10 mouse cellular contexts compared by ENCODE assay signal in the genomic region with DNA sequence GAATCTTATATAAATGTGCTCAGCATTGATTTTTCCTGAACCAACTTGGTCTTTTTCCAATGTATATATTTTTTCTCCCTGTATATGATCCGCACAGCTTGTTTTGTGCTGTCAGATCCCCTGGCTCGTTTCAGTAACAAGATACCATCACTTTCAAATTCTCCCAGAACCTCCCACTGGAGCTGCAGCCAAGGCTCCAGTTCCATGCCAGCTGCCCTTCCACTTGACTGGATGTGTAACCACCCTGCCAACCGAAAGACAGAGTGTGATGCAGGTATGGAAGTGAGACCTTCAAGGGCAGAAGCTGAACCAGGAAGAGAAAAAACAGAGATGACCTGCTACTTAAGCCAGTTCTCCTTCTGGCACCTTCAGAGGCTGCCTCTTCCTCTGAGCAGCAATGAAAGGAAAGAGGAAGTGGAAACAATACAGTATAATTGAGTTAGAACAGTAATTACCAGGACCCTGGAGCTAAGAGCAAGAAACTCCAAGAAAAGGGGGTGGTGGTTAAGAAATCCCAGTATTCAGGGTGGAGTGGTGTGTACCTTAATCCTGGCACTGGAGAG. TPM values are rescaled to one million over a fixed set of nuclear protein-coding genes. Genes with fewer than 3 reads are reported as not detected.
DNase-seq lines count a peak whose midpoint lies in the region; ATAC-seq lines count a peak whose summit lies in the region.
"Had no signal": no experiment of that assay in that cellular context is flagged by ENCODE, and none has a peak within 500 bp of the region (broad histone marks: within the 10 kb centered on the region; RNA-seq: fewer than 3 reads in every experiment).

No protein-coding gene starts in this region.

- DNase-seq in embryonic facial prominence, embryonic 11.5 days (ENCODE audit: low spot score), result peak; percentile 5
- DNase-seq in embryonic facial prominence, embryonic 10.5 days (ENCODE audit: low spot score), result no peak
- no peak for DNase-seq in liver
- DNase-seq in MEL-GATA-1-ER (ENCODE audit: extremely low read depth, low read depth), result peak; percentile 75
- no peak for DNase-seq in gastrocnemius, postnatal 4 days (ENCODE audit: low spot score in 2 of 2)
- no peak for DNase-seq in hindbrain, embryonic 14.5 days (ENCODE audit: low spot score)

- H3K4me2 ChIP-seq in embryonic facial prominence, embryonic 11.5 days (ENCODE audit: low read depth, low read length), result no peak overlapping the region
- H3K4me2 ChIP-seq in liver, embryonic 16.5 days (ENCODE audit: low read depth, low read length), result no peak overlapping the region
- no peak overlapping the region for H3K4me2 ChIP-seq in hindbrain, embryonic 14.5 days (replicated peaks)
- H3K4me2 ChIP-seq: neural tube, embryonic 15.5 days had no signal

- no peak overlapping the region for H3K9ac ChIP-seq in embryonic facial prominence, embryonic 11.5 days (replicated peaks; ENCODE audit: low read length)
- no peak overlapping the region for H3K9ac ChIP-seq in liver, embryonic 16.5 days (ENCODE audit: low read depth, low read length)
- H3K9ac ChIP-seq in hindbrain, embryonic 14.5 days, result no peak overlapping the region
- H3K9ac ChIP-seq: midbrain, embryonic 12.5 days; neural tube, embryonic 15.5 days had no signal

- H3K36me3 ChIP-seq in embryonic facial prominence, embryonic 11.5 days (replicated peaks; ENCODE audit: control insufficient read depth, insufficient read depth, low read depth, low read length), result no peaks in the 10 kb centered on the region
- no peaks in the 10 kb centered on the region for H3K36me3 ChIP-seq in embryonic facial prominence, embryonic 10.5 days (replicated peaks)
- H3K36me3 ChIP-seq in liver, embryonic 16.5 days (ENCODE audit: control insufficient read depth, insufficient read depth), result no peaks in the 10 kb centered on the region
- no peaks in the 10 kb centered on the region for H3K36me3 ChIP-seq in hindbrain, embryonic 14.5 days (replicated peaks; ENCODE audit: control insufficient read depth, insufficient read depth)
- H3K36me3 ChIP-seq: midbrain, embryonic 12.5 days; neural tube, embryonic 15.5 days had no signal

- WGBS in embryonic facial prominence, embryonic 11.5 days, result 50% methylated on average over 3 of the region's 3 CpGs
- WGBS in embryonic facial prominence, embryonic 10.5 days, result 57% methylated on average over 3 of the region's 3 CpGs
- WGBS in liver, embryonic 16.5 days (ENCODE audit: insufficient replicate concordance), result 35% methylated on average over 3 of the region's 3 CpGs
- 53% methylated on average over 3 of the region's 3 CpGs for WGBS in hindbrain, embryonic 14.5 days

- no peak overlapping the region for H3K4me3 ChIP-seq in embryonic facial prominence, embryonic 11.5 days (ENCODE audit: low read depth, low read length)
- no peak overlapping the region for H3K4me3 ChIP-seq in embryonic facial prominence, embryonic 10.5 days
- no peak overlapping the region for H3K4me3 ChIP-seq in liver, embryonic 16.5 days (ENCODE audit: low read depth, low read length)
- H3K4me3 ChIP-seq in hindbrain, embryonic 14.5 days (replicated peaks; ENCODE audit: low read length), result no peak overlapping the region
- H3K4me3 ChIP-seq: midbrain, embryonic 12.5 days; neural tube, embryonic 15.5 days had no signal

- H3K27me3 ChIP-seq in embryonic facial prominence, embryonic 11.5 days (ENCODE audit: control insufficient read depth, insufficient read depth, low read length), result no peaks in the 10 kb centered on the region
- no peaks in the 10 kb centered on the region for H3K27me3 ChIP-seq in embryonic facial prominence, embryonic 10.5 days (replicated peaks; ENCODE audit: low read depth, poor library complexity, severe bottlenecking)
- H3K27me3 ChIP-seq in liver, embryonic 16.5 days (ENCODE audit: control insufficient read depth, insufficient read depth, low read depth, low read length), result no peaks in the 10 kb centered on the region; the same call in 1 of the 2 replicates
- H3K27me3 ChIP-seq in hindbrain, embryonic 14.5 days (ENCODE audit: control insufficient read depth, insufficient read depth, low read length), result no peaks in the 10 kb centered on the region
- H3K27me3 ChIP-seq: midbrain, embryonic 12.5 days; neural tube, embryonic 15.5 days had no signal

- H3K9me3 ChIP-seq in embryonic facial prominence, embryonic 11.5 days (replicated peaks; ENCODE audit: control insufficient read depth, low read length), result no peaks in the 10 kb centered on the region
- H3K9me3 ChIP-seq in embryonic facial prominence, embryonic 10.5 days, result no peaks in the 10 kb centered on the region
- no peaks in the 10 kb centered on the region for H3K9me3 ChIP-seq in liver, embryonic 16.5 days (replicated peaks; ENCODE audit: control insufficient read depth, low read length)
- H3K9me3 ChIP-seq in hindbrain, embryonic 14.5 days (ENCODE audit: control insufficient read depth, low read length), result no peaks in the 10 kb centered on the region
- H3K9me3 ChIP-seq: midbrain, embryonic 12.5 days; neural tube, embryonic 15.5 days had no signal

- no peak for ATAC-seq in embryonic facial prominence, embryonic 11.5 days (replicated peaks; ENCODE audit: insufficient number of reproducible peaks, low FRiP score, low TSS enrichment, low read depth)
- no peak for ATAC-seq in liver, embryonic 16.5 days (ENCODE audit: low read depth)
- ATAC-seq in granulocyte monocyte progenitor cell, adult 5-6 weeks (replicated peaks; ENCODE audit: poor library complexity, severe bottlenecking), result peak; percentile 89
- ATAC-seq in hindbrain, embryonic 14.5 days (ENCODE audit: low FRiP score), result no peak

- no peak overlapping the region for H3K27ac ChIP-seq in embryonic facial prominence, embryonic 11.5 days (replicated peaks; ENCODE audit: low read depth, low read length)
- H3K27ac ChIP-seq in embryonic facial prominence, embryonic 10.5 days (replicated peaks), result no peak overlapping the region; the same call in 1 of the 2 replicates
- H3K27ac ChIP-seq in liver, embryonic 16.5 days (ENCODE audit: low read length), result peak overlapping the region; percentile 40; the same call in 1 of the 2 replicates
- H3K27ac ChIP-seq in hindbrain, embryonic 14.5 days, result no peak overlapping the region
- H3K27ac ChIP-seq: midbrain, embryonic 12.5 days; neural tube, embryonic 15.5 days had no signal

- H3K4me1 ChIP-seq in embryonic facial prominence, embryonic 11.5 days (ENCODE audit: control insufficient read depth, insufficient read depth, low read length), result no peaks in the 10 kb centered on the region
- H3K4me1 ChIP-seq in embryonic facial prominence, embryonic 10.5 days, result peaks cover 28% of the 10 kb centered on the region
- H3K4me1 ChIP-seq in liver, embryonic 16.5 days (ENCODE audit: control insufficient read depth, low read depth, low read length), result peaks cover 21% of the 10 kb centered on the region
- no peaks in the 10 kb centered on the region; the same call in 1 of the 2 replicates for H3K4me1 ChIP-seq in hindbrain, embryonic 14.5 days (replicated peaks; ENCODE audit: control insufficient read depth, insufficient read depth, low read length)

RNA-seq across cellular contexts. Expression of a gene that starts 24.3 kb away (rescaled TPM):
- 0.90 and 1.2 TPM in 2 replicates for polyA plus RNA-seq in embryonic facial prominence, embryonic 11.5 days (2014; fragmentation: Nextera tagmentation; extraction: Ambion mirVana)
- 1.3 and 1.4 TPM in 2 replicates for polyA plus RNA-seq in embryonic facial prominence, embryonic 10.5 days (2016; fragmentation: Nextera tagmentation; extraction: Ambion mirVana)
- polyA plus RNA-seq in liver, embryonic 16.5 days (2015; fragmentation: Nextera tagmentation; extraction: Ambion mirVana), result 1.7 and 1.8 TPM in 2 replicates
- 9.9 and 10.5 TPM in 2 replicates for total RNA-seq in granulocyte monocyte progenitor cell, adult 5-6 weeks (2014; fragmentation: Nextera tagmentation)
- 4.6 and 5.6 TPM in 2 replicates for total RNA-seq in granulocyte monocyte progenitor cell, adult 5-6 weeks (2017)
- total RNA-seq in gastrocnemius, postnatal 4 days (2021), result 1 to 10 TPM; 4.3 TPM
- polyA plus RNA-seq in hindbrain, embryonic 14.5 days (2014; fragmentation: Nextera tagmentation; extraction: Ambion mirVana), result 3.8 and 4.3 TPM in 2 replicates

Comparison
In these comparisons a context has a peak if more than half of its experiments do, and no peak if none do; other contexts are left out.
1. DNase-seq: peak in embryonic facial prominence, embryonic 11.5 days (single experiment) and MEL-GATA-1-ER (single experiment); none in embryonic facial prominence, embryonic 10.5 days (single experiment), liver (single experiment), gastrocnemius, postnatal 4 days (0 of 2) and hindbrain, embryonic 14.5 days (single experiment).